Mouse (Mus musculus) myocyte (in vitro differentiated cells): ENCODE measurements around the gene Abt1.

Experiments used
- CEBPB ChIP-seq: IDR thresholded peaks from 2 replicates; pipeline ENCODE4 v1.6.1; 2011; ENCODE audit warnings: mild to moderate bottlenecking, moderate library complexity; ENCODE audit not compliant: poor library complexity, insufficient read depth, severe bottlenecking
- E2F4 ChIP-seq: IDR thresholded peaks from one replicate; pipeline ENCODE4 v1.6.1; 2011; ENCODE audit warnings: mild to moderate bottlenecking, control low read depth, moderate library complexity; ENCODE audit not compliant: insufficient read depth
- MYOD1 ChIP-seq, 3 experiments: IDR thresholded peaks; one replicate each; pipeline ENCODE4 v1.6.1; 2011; ENCODE audit warnings: control low read depth in 2 of 3, low read depth in 2 of 3, mild to moderate bottlenecking in 2 of 3, moderate library complexity in 1 of 3; ENCODE audit not compliant: insufficient read length in 2 of 3, control insufficient read depth in 1 of 3
- POLR2A ChIP-seq: IDR thresholded peaks from one replicate; pipeline ENCODE4 v1.6.1; 2011; ENCODE audit warnings: low read depth, mild to moderate bottlenecking, control low read depth, moderate library complexity; ENCODE audit not compliant: insufficient read length
- TCF12 ChIP-seq: IDR thresholded peaks from one replicate; pipeline ENCODE4 v1.6.1; 2011; ENCODE audit warnings: mild to moderate bottlenecking, control low read depth; ENCODE audit not compliant: poor library complexity, insufficient read depth, severe bottlenecking
- TCF3 ChIP-seq: IDR thresholded peaks from one replicate; pipeline ENCODE4 v1.6.1; 2011; ENCODE audit warnings: low read depth, control low read depth; ENCODE audit not compliant: insufficient read length

- TF ChIP-seq TCF12 (no peak), POLR2A (no peak), E2F4 (no peak), CEBPB (no peak), MYOD1 (IDR thresholded peaks at IDR 0.05; ENCODE audit: control insufficient read depth in 1 of 3, insufficient read length in 2 of 3, low read depth in 2 of 3) (no peak), TCF3 (no peak)
Measured at GRCm38 (mm10) chr13:23462669-23463068, 39.0 kb upstream of the Abt1 start.
